Mouse (Mus musculus) spleen, adult 12 weeks (tissue): ENCODE measurements around the gene Lmod2.
A peak's percentile ranks its signal among the peaks of the same experiment; 100 is the strongest.

Source experiments
- DNase-seq: peaks from one replicate; pipeline ENCODE4 v3.0.0; 2022; ENCODE audit warnings: low spot score

The Lmod2 gene

GRCm38 (mm10) chr6:24602351-24602750, 4.8 kb downstream of the Lmod2 start:
- no peak for DNase-seq

GRCm38 (mm10) chr6:24602993-24603392, 5.4 kb downstream of the Lmod2 start:
- DNase-seq, result no peak

- no peak for DNase-seq
These were observed 6.7 kb downstream of the Lmod2 start for GRCm38 (mm10) chr6:24604289-24604688.

GRCm38 (mm10) chr6:24605631-24606030, 8.1 kb downstream of the Lmod2 start:
- no peak for DNase-seq

- no peak for DNase-seq
These were observed 8.9 kb downstream of the Lmod2 start for GRCm38 (mm10) chr6:24606512-24606911.

- DNase-seq, result no peak
These were observed 10.0 kb downstream of the Lmod2 start for GRCm38 (mm10) chr6:24607531-24607930.

GRCm38 (mm10) chr6:24608129-24608528, 10.6 kb downstream of the Lmod2 start:
- no peak for DNase-seq

- no peak for DNase-seq
These were observed 11.1 kb downstream of the Lmod2 start for GRCm38 (mm10) chr6:24608682-24609081.

GRCm38 (mm10) chr6:24609531-24609930, 12.0 kb downstream of the Lmod2 start:
- DNase-seq, result no peak

GRCm38 (mm10) chr6:24610358-24610757, 12.8 kb downstream of the Lmod2 start:
- no peak for DNase-seq

- DNase-seq, result no peak
These were observed 14.7 kb downstream of the Lmod2 start for GRCm38 (mm10) chr6:24612074-24612755.

GRCm38 (mm10) chr6:24613346-24613745, 15.8 kb downstream of the Lmod2 start:
- DNase-seq, result no peak

GRCm38 (mm10) chr6:24613918-24614317, 16.4 kb downstream of the Lmod2 start:
- DNase-seq, result no peak

GRCm38 (mm10) chr6:24616746-24617145, 19.2 kb downstream of the Lmod2 start:
- DNase-seq, result no peak

- DNase-seq, result no peak
These were observed 21.9 kb downstream of the Lmod2 start for GRCm38 (mm10) chr6:24619285-24620045.

GRCm38 (mm10) chr6:24620936-24621335, 23.4 kb downstream of the Lmod2 start:
- no peak for DNase-seq

GRCm38 (mm10) chr6:24622098-24622497, 24.5 kb downstream of the Lmod2 start:
- DNase-seq, result no peak

GRCm38 (mm10) chr6:24627586-24628030, 30.0 kb downstream of the Lmod2 start:
- DNase-seq, result peak; percentile 11

- no peak for DNase-seq
These were observed 30.9 kb downstream of the Lmod2 start for GRCm38 (mm10) chr6:24628499-24628898.

GRCm38 (mm10) chr6:24632061-24632460, 34.5 kb downstream of the Lmod2 start:
- DNase-seq, result no peak

- no peak for DNase-seq
These were observed 36.5 kb downstream of the Lmod2 start for GRCm38 (mm10) chr6:24634065-24634464.

- DNase-seq, result no peak
These were observed 38.3 kb downstream of the Lmod2 start for GRCm38 (mm10) chr6:24635814-24636213.

- no peak for DNase-seq
These were observed 43.7 kb downstream of the Lmod2 start for GRCm38 (mm10) chr6:24641286-24641685.
